Mouse (Mus musculus) macrophage (primary cell): ENCODE data around the gene Zbtb18. TPM values are rescaled to one million over a fixed set of nuclear protein-coding genes. Genes with fewer than 3 reads are reported as not detected.
A peak's percentile ranks its signal among the peaks of the same experiment; 100 is the strongest.
"Not testable (repeated sequence)": the region's sequence is repeated elsewhere in the genome, so short reads cannot be mapped to it uniquely, and the experiment has no call there.

Experiments
- H3K27ac ChIP-seq: fragments of 350-480 bp; formaldehyde crosslinking; 2 replicates; pipeline ENCODE4 v1.9.0; 2021
- H3K36me3 ChIP-seq: fragments of 350-480 bp; formaldehyde crosslinking; 2 replicates; pipeline ENCODE4 v1.9.0; 2021; ENCODE audit errors: inconsistent target
- H3K4me3 ChIP-seq: fragments of 350-480 bp; formaldehyde crosslinking; 2 replicates; pipeline ENCODE4 v1.9.0; 2021; ENCODE audit errors: inconsistent target
- H3K79me2 ChIP-seq: fragments of 350-480 bp; formaldehyde crosslinking; 2 replicates; pipeline ENCODE4 v1.9.0; 2021; ENCODE audit errors: inconsistent target
- WGBS: methylation state at CpG from one replicate; pipeline ENCODE4 v1.1.7; 2026; ENCODE audit warnings: inconsistent platforms; ENCODE audit not compliant: missing documents; 5-methylcytosine and 5-hydroxymethylcytosine counted together
- polyA plus RNA-seq: library from polyadenylated mRNA; stranded (reverse); fragments of 250-400 nt; gene quantifications from 3 replicates; pipeline ENCODE4 v1.2.4, GENCODE M21; 2018; ENCODE audit warnings: inconsistent platforms

Zbtb18 gene
- polyA plus RNA-seq, 1 experiment from 2014 or later = 11.6 TPM

DNA sequence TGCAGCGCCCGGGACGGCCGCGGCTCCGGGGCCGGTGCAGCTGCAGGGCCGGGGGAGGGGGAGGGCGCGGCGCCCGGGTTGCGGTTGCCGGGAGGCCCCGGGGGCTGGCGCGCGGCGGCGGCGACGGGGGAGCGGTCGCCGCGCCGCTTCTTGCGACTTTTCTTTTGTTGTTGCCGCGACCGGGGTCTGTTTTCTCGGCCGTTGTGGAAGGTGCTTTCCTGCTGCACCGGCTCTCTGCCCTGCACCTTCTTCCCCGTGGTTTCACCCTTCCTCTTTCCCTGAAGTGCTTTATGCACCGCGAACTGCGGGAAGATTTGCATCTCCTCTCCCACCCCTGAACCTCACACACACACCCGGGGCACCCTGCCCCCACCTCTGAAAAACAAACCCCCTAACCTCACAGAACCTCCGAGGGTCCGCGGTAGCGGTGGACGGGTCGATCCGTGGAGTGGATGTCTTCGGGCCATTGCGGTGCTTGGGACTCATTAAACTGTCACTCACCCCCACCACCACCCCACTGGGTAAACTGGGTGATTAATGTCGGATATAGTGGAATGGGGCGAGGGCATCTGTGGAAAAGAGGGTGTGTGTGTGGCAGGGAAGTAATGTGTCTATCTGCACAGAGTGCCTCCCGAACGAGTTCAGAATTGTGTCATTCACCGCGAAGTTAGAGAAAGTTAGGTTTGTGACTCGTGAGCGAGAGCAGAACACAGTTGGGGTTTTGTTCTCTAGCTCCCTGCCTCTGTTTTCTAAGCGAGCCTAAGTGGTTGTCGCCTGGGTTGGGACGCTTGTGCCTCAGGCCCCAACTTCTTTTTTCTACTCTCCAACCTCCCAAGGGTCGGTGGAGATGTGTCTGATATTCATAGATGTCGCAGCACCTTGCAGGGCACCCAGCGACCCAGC is 921 bp downstream of the Zbtb18 start:
- H3K4me3 ChIP-seq = peak overlapping the region; percentile 67
- H3K36me3 ChIP-seq = peaks cover 12% of the 10 kb centered on the region; the same call in 1 of the 2 replicates
- WGBS = 2% methylated on average over 52 of the region's 62 CpGs
- peak overlapping the region; percentile 48 for H3K27ac ChIP-seq
- peaks cover 52% of the 10 kb centered on the region for H3K79me2 ChIP-seq

DNA sequence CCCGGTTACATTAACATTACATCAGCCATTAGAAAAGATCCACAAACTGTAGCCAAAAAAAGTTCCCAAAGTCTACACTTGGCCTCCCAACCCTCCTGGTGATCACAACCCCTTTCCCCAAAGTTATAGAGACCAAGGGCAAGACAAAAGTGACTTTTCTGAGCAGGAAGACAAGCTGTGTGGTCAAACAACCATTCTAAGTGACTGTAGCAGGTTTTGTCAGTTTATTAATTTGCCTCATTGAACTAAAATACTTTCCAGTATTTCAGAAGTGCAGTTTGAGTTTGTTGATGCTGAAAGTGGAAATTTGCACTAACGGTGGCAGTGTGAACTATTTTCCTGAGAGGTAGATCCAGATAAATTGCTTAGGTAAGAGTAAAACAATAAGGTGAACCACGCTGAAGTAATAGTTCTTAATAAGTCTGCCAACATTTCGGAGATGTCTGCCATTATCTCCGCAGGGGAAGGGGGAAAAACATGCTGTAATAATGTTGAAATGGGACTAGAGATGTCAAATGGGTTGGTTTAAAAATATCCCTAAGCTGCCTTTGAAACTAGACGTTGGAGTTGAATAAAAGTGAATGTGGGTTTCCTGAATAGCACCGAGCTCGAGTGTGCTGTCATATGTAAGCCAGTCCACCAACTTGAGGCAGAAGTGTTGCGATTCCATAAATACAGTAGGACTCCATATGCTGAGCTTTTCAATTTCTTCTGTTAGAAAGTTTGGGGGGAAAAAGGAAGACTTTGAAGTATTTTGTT is 1.8 kb downstream of the Zbtb18 start:
- Histone ChIP-seq H3K4me3 (peak overlapping the region; percentile 67; the same call in 1 of the 2 replicates), H3K27ac (peak overlapping the region; percentile 48), H3K79me2 (peaks cover 55% of the 10 kb centered on the region), H3K36me3 (peaks cover 15% of the 10 kb centered on the region; the same call in 1 of the 2 replicates)
- 18% methylated on average over 9 of the region's 9 CpGs for WGBS

DNA sequence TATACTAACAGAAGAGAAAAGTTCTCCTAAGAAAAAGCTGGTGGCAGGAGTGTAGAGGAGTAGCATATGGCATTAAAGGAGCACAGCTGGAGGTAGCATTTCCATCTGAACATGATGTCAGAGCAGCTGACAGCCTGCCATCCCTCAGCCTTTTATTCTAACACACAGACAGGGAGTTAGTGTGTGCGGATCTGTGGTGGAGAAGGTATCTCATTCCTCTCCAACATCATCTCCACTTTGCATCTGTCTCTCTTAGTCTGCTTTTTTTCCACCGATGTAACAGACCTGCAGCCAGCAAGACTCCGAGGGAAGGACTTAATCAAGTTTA is 2.3 kb downstream of the Zbtb18 start:
- no peak overlapping the region for H3K4me3 ChIP-seq
- H3K27ac ChIP-seq = no peak overlapping the region
- H3K79me2 ChIP-seq = peaks cover 55% of the 10 kb centered on the region
- H3K36me3 ChIP-seq = peaks cover 15% of the 10 kb centered on the region; the same call in 1 of the 2 replicates
- WGBS = 78% methylated on average over 3 of the region's 3 CpGs

DNA sequence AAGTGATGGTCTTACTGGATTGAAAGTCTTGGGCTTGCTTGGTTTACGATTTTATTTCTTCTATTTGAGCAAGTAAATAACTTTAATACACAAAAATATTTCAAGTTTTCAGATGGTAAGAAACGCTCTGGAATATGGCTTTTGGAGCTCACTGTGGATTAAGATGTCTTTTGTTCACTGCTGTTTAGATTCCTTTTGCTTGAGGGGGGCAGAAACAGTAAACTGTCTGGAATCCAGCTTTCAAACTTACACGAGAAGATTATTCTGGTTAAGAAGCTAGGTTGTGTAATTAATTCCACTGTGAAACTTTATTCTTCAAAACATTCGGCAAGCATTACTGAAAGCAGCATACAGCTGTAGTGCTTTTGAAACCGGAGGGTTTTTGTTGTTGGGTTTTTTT is 2.8 kb downstream of the Zbtb18 start:
- Histone ChIP-seq H3K36me3 (peaks cover 15% of the 10 kb centered on the region; the same call in 1 of the 2 replicates), H3K4me3 (no peak overlapping the region), H3K79me2 (peaks cover 55% of the 10 kb centered on the region), H3K27ac (no peak overlapping the region)
- WGBS = 38% methylated on average over 5 of the region's 5 CpGs

DNA sequence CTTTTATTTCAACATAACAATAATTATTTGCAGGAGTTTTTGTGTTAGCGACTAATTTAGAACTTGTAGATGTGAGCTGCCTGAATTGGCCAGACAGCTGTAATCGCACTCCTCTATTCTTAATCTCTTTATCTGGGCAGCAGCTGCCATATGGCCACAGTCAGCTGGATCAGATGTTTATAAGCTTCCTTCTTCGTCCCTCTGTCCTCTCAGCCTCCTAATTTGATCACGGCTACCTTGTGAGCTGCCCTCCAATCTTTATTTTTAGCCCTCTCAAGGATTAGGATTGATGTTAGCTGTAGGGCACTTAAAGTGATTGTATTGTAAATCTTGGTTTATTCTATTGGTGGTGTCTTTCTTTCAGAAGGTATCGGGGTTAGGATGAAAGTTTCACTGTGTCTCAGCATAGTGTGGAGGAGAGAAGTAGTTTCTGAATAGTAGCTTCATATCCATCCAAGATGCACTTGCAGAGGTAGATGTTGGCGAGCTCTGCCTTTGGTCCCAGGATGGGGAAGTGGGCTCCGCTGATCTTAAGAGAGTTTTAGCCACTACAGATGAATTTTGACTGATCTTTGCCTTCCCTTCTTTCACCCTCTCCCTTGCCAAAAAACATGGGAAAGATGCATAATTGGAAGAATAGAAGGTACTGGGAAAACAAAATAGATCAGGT is 3.4 kb downstream of the Zbtb18 start:
- peaks cover 15% of the 10 kb centered on the region; the same call in 1 of the 2 replicates for H3K36me3 ChIP-seq
- H3K27ac ChIP-seq = no peak overlapping the region
- 55% methylated on average over 7 of the region's 7 CpGs for WGBS
- no peak overlapping the region for H3K4me3 ChIP-seq
- H3K79me2 ChIP-seq = peaks cover 55% of the 10 kb centered on the region

DNA sequence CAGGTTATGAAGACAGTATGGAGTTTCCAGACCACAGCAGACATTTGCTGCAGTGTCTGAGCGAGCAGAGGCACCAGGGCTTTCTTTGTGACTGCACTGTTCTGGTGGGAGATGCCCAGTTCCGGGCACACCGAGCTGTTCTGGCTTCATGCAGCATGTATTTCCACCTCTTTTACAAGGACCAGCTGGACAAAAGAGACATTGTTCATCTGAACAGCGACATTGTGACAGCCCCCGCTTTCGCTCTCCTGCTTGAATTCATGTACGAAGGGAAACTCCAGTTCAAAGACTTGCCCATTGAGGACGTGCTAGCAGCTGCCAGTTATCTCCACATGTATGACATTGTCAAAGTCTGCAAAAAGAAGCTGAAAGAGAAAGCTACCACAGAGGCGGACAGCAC is 4.9 kb downstream of the Zbtb18 start:
- peaks cover 15% of the 10 kb centered on the region; the same call in 1 of the 2 replicates for H3K36me3 ChIP-seq
- 96% methylated on average over 9 of the region's 9 CpGs for WGBS
- H3K79me2 ChIP-seq = peaks cover 55% of the 10 kb centered on the region
- H3K27ac ChIP-seq = no peak overlapping the region
- H3K4me3 ChIP-seq = no peak overlapping the region

DNA sequence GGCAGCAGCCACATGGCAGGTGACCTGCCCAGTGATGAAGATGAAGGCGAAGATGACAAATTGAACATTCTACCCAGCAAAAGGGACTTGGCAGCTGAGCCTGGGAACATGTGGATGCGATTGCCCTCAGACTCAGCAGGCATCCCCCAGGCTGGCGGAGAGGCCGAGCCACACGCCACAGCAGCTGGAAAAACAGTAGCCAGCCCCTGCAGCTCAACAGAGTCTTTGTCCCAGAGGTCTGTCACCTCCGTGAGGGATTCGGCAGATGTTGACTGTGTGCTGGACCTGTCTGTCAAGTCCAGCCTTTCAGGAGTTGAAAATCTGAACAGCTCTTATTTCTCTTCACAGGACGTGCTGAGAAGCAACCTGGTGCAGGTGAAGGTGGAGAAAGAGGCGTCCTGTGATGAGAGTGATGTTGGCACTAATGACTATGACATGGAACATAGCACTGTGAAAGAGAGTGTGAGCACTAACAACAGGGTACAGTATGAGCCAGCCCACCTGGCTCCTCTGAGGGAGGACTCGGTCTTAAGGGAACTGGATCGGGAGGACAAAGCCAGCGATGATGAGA is 5.5 kb downstream of the Zbtb18 start:
- Histone ChIP-seq H3K27ac (no peak overlapping the region), H3K4me3 (no peak overlapping the region), H3K36me3 (peaks cover 15% of the 10 kb centered on the region; the same call in 1 of the 2 replicates), H3K79me2 (peaks cover 55% of the 10 kb centered on the region)
- 97% methylated on average over 11 of the region's 12 CpGs for WGBS

DNA sequence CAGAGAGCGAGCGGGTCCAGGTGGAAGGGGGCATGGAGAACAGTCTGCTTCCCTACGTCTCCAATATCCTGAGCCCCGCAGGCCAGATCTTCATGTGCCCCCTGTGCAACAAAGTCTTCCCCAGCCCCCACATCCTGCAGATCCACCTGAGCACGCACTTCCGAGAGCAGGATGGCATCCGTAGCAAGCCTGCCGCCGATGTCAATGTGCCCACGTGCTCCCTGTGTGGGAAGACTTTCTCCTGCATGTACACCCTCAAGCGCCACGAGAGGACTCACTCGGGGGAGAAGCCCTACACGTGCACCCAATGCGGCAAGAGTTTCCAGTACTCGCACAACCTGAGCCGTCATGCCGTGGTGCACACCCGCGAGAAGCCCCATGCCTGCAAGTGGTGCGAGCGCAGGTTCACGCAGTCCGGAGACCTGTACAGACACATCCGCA is 6.0 kb downstream of the Zbtb18 start:
- peaks cover 52% of the 10 kb centered on the region for H3K79me2 ChIP-seq
- H3K36me3 ChIP-seq = peaks cover 15% of the 10 kb centered on the region; the same call in 1 of the 2 replicates
- H3K27ac ChIP-seq = no peak overlapping the region
- WGBS = 97% methylated on average over 25 of the region's 25 CpGs
- H3K4me3 ChIP-seq = no peak overlapping the region

DNA sequence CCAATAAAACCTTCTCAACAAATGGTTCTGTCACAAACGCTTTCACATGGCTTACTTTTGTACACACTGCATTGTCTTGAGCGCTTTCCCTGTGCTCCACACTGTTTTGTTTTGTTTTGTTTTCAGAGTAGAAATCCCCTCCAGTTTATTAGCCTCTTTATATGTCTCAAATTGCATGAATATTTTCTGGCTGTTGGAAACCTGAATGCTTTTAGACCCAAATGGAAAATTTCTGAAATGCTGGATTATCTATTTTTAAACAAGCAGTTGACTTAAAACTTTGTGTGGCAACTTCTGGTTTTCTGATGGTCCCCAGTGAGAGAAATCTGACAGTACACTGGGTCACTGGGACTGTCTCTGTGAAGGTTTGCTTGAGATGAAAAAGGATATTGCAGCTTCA is 6.8 kb downstream of the Zbtb18 start:
- Histone ChIP-seq H3K4me3 (no peak overlapping the region), H3K27ac (no peak overlapping the region), H3K36me3 (peaks cover 15% of the 10 kb centered on the region; the same call in 1 of the 2 replicates), H3K79me2 (peaks cover 45% of the 10 kb centered on the region)
- 95% methylated on average over 2 of the region's 2 CpGs for WGBS

DNA sequence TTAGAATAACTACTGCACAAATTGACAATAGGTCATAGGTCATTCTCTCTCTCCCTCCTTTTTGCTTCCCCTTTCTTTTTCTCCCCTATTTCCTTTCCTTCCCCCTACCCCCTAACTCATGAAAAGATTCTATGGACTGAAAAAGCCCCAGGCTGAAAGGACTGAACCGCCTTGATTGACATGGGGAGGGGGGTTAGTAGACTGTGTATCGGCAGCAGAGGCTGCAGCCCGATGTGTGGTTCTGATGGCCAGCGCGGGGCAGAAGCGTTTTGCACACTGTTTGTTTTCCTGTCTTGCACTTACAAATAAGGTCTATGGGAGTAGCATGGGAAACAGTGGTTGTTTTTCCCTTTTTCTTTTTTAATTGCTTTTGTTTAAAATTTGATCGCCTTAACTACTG is 7.7 kb downstream of the Zbtb18 start:
- Histone ChIP-seq H3K36me3 (peaks cover 15% of the 10 kb centered on the region; the same call in 1 of the 2 replicates), H3K79me2 (peaks cover 35% of the 10 kb centered on the region)
- not testable (repeated sequence) for H3K27ac ChIP-seq, H3K4me3 ChIP-seq
- WGBS = 91% methylated on average over 4 of the region's 7 CpGs

DNA sequence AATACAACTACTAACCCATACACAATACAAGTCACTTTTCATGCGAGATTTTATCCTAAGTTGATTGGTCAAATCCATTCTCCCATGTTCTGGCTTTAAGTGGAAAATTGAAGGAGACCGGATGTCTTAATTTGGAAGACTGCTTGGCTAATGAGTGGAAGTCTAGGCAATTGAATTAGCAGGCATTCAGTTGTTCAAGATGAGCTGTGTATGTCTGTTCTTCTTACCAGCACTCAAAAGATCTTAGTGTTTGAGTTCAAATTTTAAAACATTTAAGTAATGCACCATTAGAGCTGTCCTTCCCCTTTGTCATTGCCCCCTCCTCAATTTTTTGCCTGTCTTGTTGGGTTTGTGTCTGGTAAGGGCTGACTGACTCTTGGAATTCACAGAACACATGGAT is 8.9 kb downstream of the Zbtb18 start:
- H3K27ac ChIP-seq = no peak overlapping the region
- no peak overlapping the region for H3K4me3 ChIP-seq
- 97% methylated on average over 2 of the region's 2 CpGs for WGBS
- peaks cover 23% of the 10 kb centered on the region for H3K79me2 ChIP-seq
- peaks cover 15% of the 10 kb centered on the region; the same call in 1 of the 2 replicates for H3K36me3 ChIP-seq

DNA sequence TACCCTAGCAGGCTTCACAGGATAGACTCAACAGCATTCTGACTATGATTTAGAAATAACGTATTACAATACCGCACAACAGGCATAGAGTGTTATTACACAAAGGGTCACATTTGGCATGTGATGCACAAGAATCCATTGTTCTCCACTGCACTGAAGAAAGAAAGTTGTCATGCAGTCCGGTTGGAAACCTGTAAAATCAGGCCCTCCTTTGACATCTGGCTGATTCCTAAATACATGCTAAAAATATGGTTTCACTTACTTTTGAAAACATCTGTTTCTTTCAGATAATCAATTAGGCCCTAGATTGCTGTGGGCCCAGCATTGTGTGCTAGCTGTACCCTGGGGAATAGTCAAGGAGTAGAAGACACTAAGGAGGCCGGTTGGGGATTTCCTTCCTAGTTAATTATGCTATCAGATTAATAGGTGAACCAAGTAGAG is 9.9 kb downstream of the Zbtb18 start:
- peaks cover 14% of the 10 kb centered on the region for H3K79me2 ChIP-seq
- no peak overlapping the region for H3K4me3 ChIP-seq
- H3K27ac ChIP-seq = no peak overlapping the region
- WGBS = 94% methylated on average over 4 of the region's 4 CpGs
- peaks cover 14% of the 10 kb centered on the region; the same call in 1 of the 2 replicates for H3K36me3 ChIP-seq

DNA sequence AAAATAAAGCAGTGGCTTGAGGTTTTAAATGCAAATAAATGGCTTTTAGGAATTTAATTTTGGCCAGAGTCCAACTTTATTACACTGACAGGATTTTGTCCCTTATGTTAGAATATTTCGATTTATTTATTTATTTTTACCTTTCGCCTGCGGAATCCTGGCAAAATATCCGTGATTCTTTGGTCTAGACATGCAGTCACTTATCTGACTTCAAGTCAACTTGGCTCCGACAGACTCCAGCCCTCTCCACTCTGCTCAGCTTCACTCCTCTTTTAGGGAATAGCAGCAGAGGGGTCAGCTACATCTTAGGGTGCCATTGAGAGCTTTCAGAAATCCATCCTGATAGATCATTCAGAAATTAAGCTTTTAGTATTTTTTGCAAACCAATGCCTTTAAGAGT is 10.8 kb downstream of the Zbtb18 start:
- WGBS = 93% methylated on average over 5 of the region's 5 CpGs
- Histone ChIP-seq H3K27ac (no peak overlapping the region), H3K4me3 (no peak overlapping the region), H3K36me3 (peaks cover 4% of the 10 kb centered on the region; the same call in 1 of the 2 replicates), H3K79me2 (peaks cover 4% of the 10 kb centered on the region; the same call in 1 of the 2 replicates)

DNA sequence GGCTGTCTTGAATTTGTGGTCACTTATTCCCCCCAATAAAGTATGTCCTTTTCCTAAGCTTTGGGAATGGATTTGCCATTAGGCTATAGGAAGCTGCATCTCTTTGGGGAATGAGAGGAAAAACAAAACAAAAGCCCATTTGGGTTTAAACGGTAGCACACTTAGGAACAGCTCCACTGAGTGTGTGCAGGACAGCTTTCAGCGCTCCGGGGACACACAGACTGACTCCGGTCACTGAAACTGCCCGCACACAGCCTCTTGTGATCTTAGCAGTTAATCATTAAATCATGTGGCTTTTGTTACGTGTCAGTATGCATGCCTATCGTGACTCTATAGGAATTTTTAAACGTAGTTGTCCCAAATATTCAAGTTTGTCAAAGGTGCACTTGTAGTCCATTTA is 11.7 kb downstream of the Zbtb18 start:
- H3K36me3 ChIP-seq = no peaks in the 10 kb centered on the region
- H3K27ac ChIP-seq = no peak overlapping the region
- H3K4me3 ChIP-seq = no peak overlapping the region
- WGBS = 94% methylated on average over 8 of the region's 8 CpGs
- no peaks in the 10 kb centered on the region for H3K79me2 ChIP-seq
